Mouse (Mus musculus) forebrain, embryonic 12.5 days (tissue): ENCODE data around the gene Ebf1. TPM values are rescaled to one million over a fixed set of nuclear protein-coding genes. Genes with fewer than 3 reads are reported as not detected.

Source experiments
- ATAC-seq: fragments of 200-750 bp; cut with Nextera tagmentation; 2 replicates; pipeline ENCODE4 v1.8.0; 2017; ENCODE audit warnings: moderate TSS enrichment; ENCODE audit not compliant: low FRiP score
- H3K27ac ChIP-seq: fragments of 300-500 bp; sonication (generic); 2 replicates; pipeline ENCODE4 v1.5.1; 2016; ENCODE audit warnings: mild to moderate bottlenecking
- H3K27me3 ChIP-seq: fragments of 300-500 bp; sonication (generic); 2 replicates; pipeline ENCODE4 v1.6.1; 2016; ENCODE audit warnings: mild to moderate bottlenecking
- H3K36me3 ChIP-seq: fragments of 300-500 bp; sonication (generic); replicated peaks from 2 replicates; pipeline ENCODE4 v1.6.1; 2016; ENCODE audit warnings: mild to moderate bottlenecking
- H3K4me1 ChIP-seq: fragments of 300-500 bp; sonication (generic); 2 replicates; pipeline ENCODE4 v1.6.1; 2016
- H3K4me2 ChIP-seq: fragments of 300-500 bp; sonication (generic); 2 replicates; pipeline ENCODE4 v1.6.1; 2016; ENCODE audit warnings: mild to moderate bottlenecking, moderate library complexity
- H3K4me3 ChIP-seq: fragments of 300-500 bp; sonication (generic); replicated peaks from 2 replicates; pipeline ENCODE4 v1.5.1; 2016; ENCODE audit warnings: mild to moderate bottlenecking
- H3K9ac ChIP-seq: fragments of 300-500 bp; sonication (generic); 2 replicates; pipeline ENCODE4 v1.6.1; 2016; ENCODE audit warnings: mild to moderate bottlenecking
- H3K9me3 ChIP-seq: fragments of 300-500 bp; sonication (generic); 2 replicates; pipeline ENCODE4 v1.6.1; 2016
- WGBS: fragments of 180-500 bp; shearing (Covaris S2); methylation state at CpG from one replicate; pipeline ENCODE4 v1.1.7; 2016; 5-methylcytosine and 5-hydroxymethylcytosine counted together
- polyA plus RNA-seq: library from polyadenylated mRNA; unstranded; fragments of >200 nt; fragmentation: Nextera tagmentation; extraction: Ambion mirVana; gene quantifications from 2 replicates; pipeline ENCODE4 v1.2.1, GENCODE M21; 2016

Ebf1 gene
- polyA plus RNA-seq, 1 experiment from 2014 or later = 26.8 TPM

GRCm38 (mm10) chr11:44682703-44683539, 65.8 kb downstream of the Ebf1 start:
- H3K27me3 ChIP-seq = peaks cover 55% of the 10 kb centered on the region
- H3K36me3 ChIP-seq = no peaks in the 10 kb centered on the region
- no peak overlapping the region for H3K4me3 ChIP-seq
- H3K27ac ChIP-seq = no peak overlapping the region; the same call in 1 of the 2 replicates
- no peak overlapping the region for H3K9ac ChIP-seq
- peaks cover 28% of the 10 kb centered on the region for H3K4me1 ChIP-seq
- 17% methylated on average over 18 of the region's 18 CpGs for WGBS
- H3K9me3 ChIP-seq = no peaks in the 10 kb centered on the region
- H3K4me2 ChIP-seq = 0 out of 2 replicates have a peak overlapping the region, but pooled peaks have one; percentile 13
- peak; percentile 76 for ATAC-seq

- ATAC-seq = no peak
- Histone ChIP-seq H3K27me3 (peaks cover 52% of the 10 kb centered on the region), H3K36me3 (no peaks in the 10 kb centered on the region), H3K27ac (0 out of 2 replicates have a peak overlapping the region, but pooled peaks have one; percentile 13), H3K9ac (no peak overlapping the region), H3K9me3 (no peaks in the 10 kb centered on the region), H3K4me1 (peaks cover 28% of the 10 kb centered on the region), H3K4me3 (no peak overlapping the region), H3K4me2 (no peak overlapping the region)
- 46% methylated on average over 20 of the region's 20 CpGs for WGBS
Observed at GRCm38 (mm10) chr11:44684486-44685076, 67.5 kb downstream of the Ebf1 start.

GRCm38 (mm10) chr11:44685129-44685528, 68.0 kb downstream of the Ebf1 start:
- Histone ChIP-seq H3K27me3 (peaks cover 55% of the 10 kb centered on the region), H3K27ac (no peak overlapping the region), H3K9me3 (no peaks in the 10 kb centered on the region), H3K36me3 (no peaks in the 10 kb centered on the region), H3K4me3 (no peak overlapping the region), H3K9ac (no peak overlapping the region), H3K4me1 (peaks cover 28% of the 10 kb centered on the region), H3K4me2 (no peak overlapping the region)
- ATAC-seq = no peak
- WGBS = 65% methylated on average over 3 of the region's 3 CpGs

- H3K4me3 ChIP-seq = no peak overlapping the region
- H3K9me3 ChIP-seq = no peaks in the 10 kb centered on the region
- H3K9ac ChIP-seq = no peak overlapping the region
- no peak for ATAC-seq
- peaks cover 52% of the 10 kb centered on the region for H3K27me3 ChIP-seq
- H3K4me1 ChIP-seq = peaks cover 28% of the 10 kb centered on the region
- H3K4me2 ChIP-seq = peak overlapping the region; percentile 22; the same call in 1 of the 2 replicates
- WGBS = 40% methylated on average over 21 of the region's 21 CpGs
- no peaks in the 10 kb centered on the region for H3K36me3 ChIP-seq
- no peak overlapping the region for H3K27ac ChIP-seq
Observed at GRCm38 (mm10) chr11:44685911-44686361, 68.8 kb downstream of the Ebf1 start.

- WGBS = 83% methylated on average over 12 of the region's 12 CpGs
- ATAC-seq = no peak
- no peaks in the 10 kb centered on the region for H3K36me3 ChIP-seq
- peaks cover 26% of the 10 kb centered on the region for H3K4me1 ChIP-seq
- H3K4me3 ChIP-seq = no peak overlapping the region
- H3K9me3 ChIP-seq = no peaks in the 10 kb centered on the region
- H3K27ac ChIP-seq = no peak overlapping the region
- no peak overlapping the region for H3K4me2 ChIP-seq
- no peak overlapping the region for H3K9ac ChIP-seq
- peaks cover 47% of the 10 kb centered on the region for H3K27me3 ChIP-seq
Observed at GRCm38 (mm10) chr11:44686378-44686777, 69.3 kb downstream of the Ebf1 start.

GRCm38 (mm10) chr11:44688542-44688941, 71.4 kb downstream of the Ebf1 start:
- WGBS = 82% methylated on average over 3 of the region's 3 CpGs

GRCm38 (mm10) chr11:44689571-44690264, 72.6 kb downstream of the Ebf1 start:
- Histone ChIP-seq H3K9me3 (no peaks in the 10 kb centered on the region), H3K27ac (no peak overlapping the region), H3K4me3 (no peak overlapping the region), H3K4me1 (peaks cover 9% of the 10 kb centered on the region; the same call in 1 of the 2 replicates), H3K9ac (no peak overlapping the region), H3K4me2 (no peak overlapping the region), H3K36me3 (no peaks in the 10 kb centered on the region), H3K27me3 (peaks cover 41% of the 10 kb centered on the region)
- WGBS = 85% methylated on average over 7 of the region's 7 CpGs
- no peak for ATAC-seq

More at GRCm38 (mm10) chr11:44688542-44688941, 71.4 kb downstream of the Ebf1 start:
- no peaks in the 10 kb centered on the region for H3K9me3 ChIP-seq
- no peak overlapping the region for H3K4me3 ChIP-seq
- H3K36me3 ChIP-seq = no peaks in the 10 kb centered on the region
- H3K4me1 ChIP-seq = peaks cover 15% of the 10 kb centered on the region
- peaks cover 41% of the 10 kb centered on the region for H3K27me3 ChIP-seq
- no peak for ATAC-seq
- H3K27ac ChIP-seq = no peak overlapping the region
- H3K4me2 ChIP-seq = no peak overlapping the region
- no peak overlapping the region for H3K9ac ChIP-seq

- Histone ChIP-seq H3K36me3 (no peaks in the 10 kb centered on the region), H3K9me3 (no peaks in the 10 kb centered on the region), H3K4me3 (no peak overlapping the region), H3K4me1 (peaks cover 7% of the 10 kb centered on the region; the same call in 1 of the 2 replicates), H3K27ac (no peak overlapping the region), H3K27me3 (peaks cover 40% of the 10 kb centered on the region), H3K9ac (no peak overlapping the region), H3K4me2 (no peak overlapping the region)
- no peak for ATAC-seq
- WGBS = 89% methylated on average over 5 of the region's 5 CpGs
Observed at GRCm38 (mm10) chr11:44690265-44690572, 73.1 kb downstream of the Ebf1 start.

- 96% methylated on average over 9 of the region's 9 CpGs for WGBS
- Histone ChIP-seq H3K4me3 (no peak overlapping the region), H3K4me2 (no peak overlapping the region), H3K27ac (no peak overlapping the region), H3K27me3 (peaks cover 45% of the 10 kb centered on the region), H3K4me1 (peaks cover 16% of the 10 kb centered on the region), H3K9ac (no peak overlapping the region), H3K36me3 (no peaks in the 10 kb centered on the region), H3K9me3 (no peaks in the 10 kb centered on the region)
- no peak for ATAC-seq
Observed at GRCm38 (mm10) chr11:44695416-44695815, 78.3 kb downstream of the Ebf1 start.

- Histone ChIP-seq H3K9me3 (no peaks in the 10 kb centered on the region), H3K4me1 (peaks cover 21% of the 10 kb centered on the region), H3K4me3 (peak overlapping the region; percentile 15; the same call in 1 of the 2 replicates), H3K27me3 (peaks cover 45% of the 10 kb centered on the region), H3K4me2 (peak overlapping the region; percentile 42), H3K27ac (0 out of 2 replicates have a peak overlapping the region, but pooled peaks have one; percentile 13), H3K36me3 (no peaks in the 10 kb centered on the region), H3K9ac (no peak overlapping the region; the same call in 1 of the 2 replicates)
- 5% methylated on average over 16 of the region's 16 CpGs for WGBS
- ATAC-seq = peak; percentile 80
Observed at GRCm38 (mm10) chr11:44696539-44697201, 79.6 kb downstream of the Ebf1 start.

- no peaks in the 10 kb centered on the region for H3K9me3 ChIP-seq
Observed at GRCm38 (mm10) chr11:44700181-44700580, 83.1 kb downstream of the Ebf1 start.

More at GRCm38 (mm10) chr11:44700181-44700580, 83.1 kb downstream of the Ebf1 start:
- Histone ChIP-seq H3K4me1 (peaks cover 21% of the 10 kb centered on the region), H3K9ac (no peak overlapping the region), H3K4me3 (no peak overlapping the region), H3K4me2 (no peak overlapping the region), H3K27me3 (peaks cover 41% of the 10 kb centered on the region), H3K27ac (no peak overlapping the region), H3K36me3 (no peaks in the 10 kb centered on the region)
- no peak for ATAC-seq
- WGBS = 84% methylated on average over 4 of the region's 4 CpGs
